Mouse (Mus musculus) thymus, adult 2 months (tissue): ENCODE data around the gene Runx2.

Source experiments
- CTCF ChIP-seq: fragments of 200-500 bp; IDR thresholded peaks from 2 replicates; pipeline ENCODE4 v1.5.1; 2012; ENCODE audit warnings: mild to moderate bottlenecking, control low read depth, low read length, moderate library complexity, borderline replicate concordance; ENCODE audit not compliant: control insufficient read depth, poor library complexity, insufficient read depth; ENCODE audit errors: extremely low read depth
- POLR2A ChIP-seq: fragments of 200-500 bp; IDR thresholded peaks from 2 replicates; pipeline ENCODE4 v1.6.1; 2012; ENCODE audit warnings: mild to moderate bottlenecking, low read length, control low read depth, moderate library complexity; ENCODE audit not compliant: control insufficient read depth, poor library complexity, insufficient read depth; ENCODE audit errors: extremely low read depth

GRCm38 (mm10) chr17:44733544-44734310 lies 80.9 kb downstream of the Runx2 start:
- TF ChIP-seq CTCF = no peak
- TF ChIP-seq POLR2A = no peak
